Comparison of ENCODE assay signal across 14 mouse cellular contexts in genomic region chr6:139953596-139953995, GRCm38 (mm10).
A peak's percentile ranks its signal among the peaks of the same experiment; 100 is the strongest.
DNase-seq lines count a peak whose midpoint lies in the region; TF ChIP-seq lines count a peak whose summit lies in the region.
"Had no signal": no experiment of that assay in that cellular context is flagged by ENCODE, and none has a peak within 500 bp of the region (broad histone marks: within the 10 kb centered on the region; RNA-seq: fewer than 3 reads in every experiment).

No protein-coding gene starts in this region.

- no peak for TF ChIP-seq CTCF in heart, adult 2 months (IDR thresholded peaks at IDR 0.05)

- TF ChIP-seq EP300 in heart, adult 2 months (IDR thresholded peaks at IDR 0.05; ENCODE audit: insufficient read depth, low read depth, low read length), result no peak

- no peak overlapping the region for H3K4me3 ChIP-seq in heart, adult 2 months
- no peak overlapping the region for H3K4me3 ChIP-seq in heart, embryonic 10.5 days
- H3K4me3 ChIP-seq: forebrain, embryonic 15.5 days; liver, embryonic 13.5 days had no signal

- H3K27me3 ChIP-seq in heart, adult 2 months (ENCODE audit: control insufficient read depth, insufficient read depth, low read length), result no peaks in the 10 kb centered on the region
- no peaks in the 10 kb centered on the region for H3K27me3 ChIP-seq in heart, embryonic 10.5 days (ENCODE audit: insufficient read depth, poor library complexity, severe bottlenecking)
- H3K27me3 ChIP-seq: CH12.LX; forebrain, embryonic 15.5 days; liver, embryonic 13.5 days had no signal

- TF ChIP-seq POLR2A in heart, adult 2 months (IDR thresholded peaks at IDR 0.05; ENCODE audit: insufficient read depth, low read depth, low read length), result no peak

- H3K36me3 ChIP-seq in heart, adult 2 months (ENCODE audit: control insufficient read depth, insufficient read depth, low read length), result peaks cover 2% of the 10 kb centered on the region; the same call in 1 of the 2 replicates
- H3K36me3 ChIP-seq in heart, embryonic 10.5 days, result no peaks in the 10 kb centered on the region
- H3K36me3 ChIP-seq: forebrain, embryonic 15.5 days; liver, embryonic 13.5 days had no signal

- no peaks in the 10 kb centered on the region for H3K9me3 ChIP-seq in heart, embryonic 10.5 days
- H3K9me3 ChIP-seq: forebrain, embryonic 15.5 days; liver, embryonic 13.5 days had no signal

- H3K9ac ChIP-seq in heart, adult 2 months (ENCODE audit: low read depth, low read length), result peak overlapping the region; percentile 42; the same call in 1 of the 2 replicates
- H3K9ac ChIP-seq: forebrain, embryonic 15.5 days; liver, embryonic 13.5 days had no signal

- H3K4me1 ChIP-seq in heart, adult 2 months (ENCODE audit: control insufficient read depth, insufficient read depth, low read length), result no peaks in the 10 kb centered on the region; the same call in 1 of the 2 replicates
- H3K4me1 ChIP-seq in heart, embryonic 10.5 days, result no peaks in the 10 kb centered on the region
- H3K4me1 ChIP-seq: forebrain, embryonic 15.5 days; liver, embryonic 13.5 days had no signal

- H3K79me2 ChIP-seq in heart, adult 2 months (replicated peaks; ENCODE audit: control insufficient read depth, insufficient read depth, low read length), result no peaks in the 10 kb centered on the region

- 46% methylated on average over 12 of the region's 12 CpGs for WGBS in heart, adult 2 months
- WGBS in heart, embryonic 10.5 days, result 44% methylated on average over 12 of the region's 12 CpGs

- DNase-seq in heart, adult 2 months, result peak in 1 of 2 experiments; percentile 14
- DNase-seq in heart, adult 11 months, result no peak
- DNase-seq in adrenal gland, adult 2 months, result peak; percentile 65
- no peak for DNase-seq in heart, embryonic 10.5 days (ENCODE audit: low spot score)
- DNase-seq in heart, postnatal 4 days, result peak; percentile 15
- no peak for DNase-seq in cerebellum, adult 11-12 months
- no peak for DNase-seq in urinary bladder, postnatal 10 days (ENCODE audit: low spot score)
- no peak for DNase-seq in retina, postnatal 1 day
- DNase-seq: cerebellum, postnatal 10 days; kidney, adult 18-20 months; liver, embryonic 13.5 days; thymus, adult 2 months had no signal

- peak overlapping the region; percentile 56 for H3K27ac ChIP-seq in heart, adult 2 months
- peak overlapping the region; percentile 62 for H3K27ac ChIP-seq in heart, embryonic 10.5 days
- H3K27ac ChIP-seq: forebrain, embryonic 15.5 days; liver, embryonic 13.5 days had no signal

- intact Hi-C loops in heart, adult 2 months (cut with DNase I), result no loop called here

Comparison
In these comparisons a context has a peak if more than half of its experiments do, and no peak if none do; other contexts are left out.
1. DNase-seq: peak in adrenal gland, adult 2 months (single experiment) and heart, postnatal 4 days (single experiment); none in heart, adult 11 months (single experiment), heart, embryonic 10.5 days (single experiment), cerebellum, adult 11-12 months (single experiment), urinary bladder, postnatal 10 days (single experiment) and retina, postnatal 1 day (single experiment).